9 mouse cellular contexts compared by ENCODE assay signal in the genomic region with DNA sequence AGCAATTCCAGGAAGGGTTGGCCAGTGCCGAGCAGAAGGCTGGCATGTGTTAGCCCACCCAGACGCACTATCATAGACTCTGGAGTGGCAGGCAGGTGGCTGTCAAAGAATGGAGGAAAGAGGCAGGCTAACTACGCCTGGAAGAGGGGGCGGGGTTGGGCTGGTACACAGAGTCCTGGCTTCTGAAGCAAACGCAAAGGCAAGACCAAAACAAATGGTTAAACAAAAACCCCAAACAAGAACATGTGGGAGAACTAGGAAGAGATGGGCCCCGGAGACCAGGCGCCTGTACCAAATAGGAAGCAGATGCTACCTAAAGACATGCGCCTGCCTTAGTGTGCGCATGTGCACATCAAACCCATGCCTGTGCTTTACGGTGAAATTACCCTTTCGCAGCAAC. TPM values are rescaled to one million over a fixed set of nuclear protein-coding genes. Genes with fewer than 3 reads are reported as not detected.
DNase-seq lines count a peak whose midpoint lies in the region; ATAC-seq lines count a peak whose summit lies in the region.
"Had no signal": no experiment of that assay in that cellular context is flagged by ENCODE, and none has a peak within 500 bp of the region (broad histone marks: within the 10 kb centered on the region; RNA-seq: fewer than 3 reads in every experiment).

No protein-coding gene starts in this region.

- no peaks in the 10 kb centered on the region for H3K36me3 ChIP-seq in heart, embryonic 13.5 days
- no peaks in the 10 kb centered on the region for H3K36me3 ChIP-seq in forebrain, embryonic 13.5 days (ENCODE audit: poor library complexity, severe bottlenecking)
- no peaks in the 10 kb centered on the region; the same call in 1 of the 2 replicates for H3K36me3 ChIP-seq in limb, embryonic 13.5 days

- DNase-seq in heart, adult 9 months (ENCODE audit: low spot score in 2 of 2): no peak
- DNase-seq in Muller cell, postnatal 12 days (ENCODE audit: inconsistent ontology term): peak; percentile 26
- DNase-seq in thymus, adult 18-20 months: no peak
- no peak for DNase-seq in thymus, postnatal 14 days
- no peak for DNase-seq in thymus, postnatal 25 days
- DNase-seq: kidney, adult 8-10 months had no signal

- H3K4me1 ChIP-seq in heart, embryonic 13.5 days: peaks cover 35% of the 10 kb centered on the region
- H3K4me1 ChIP-seq in forebrain, embryonic 13.5 days: peaks cover 44% of the 10 kb centered on the region
- peaks cover 46% of the 10 kb centered on the region for H3K4me1 ChIP-seq in limb, embryonic 13.5 days

- no peak overlapping the region for H3K9ac ChIP-seq in heart, embryonic 13.5 days
- H3K9ac ChIP-seq in forebrain, embryonic 13.5 days: no peak overlapping the region
- H3K9ac ChIP-seq in limb, embryonic 13.5 days: peak overlapping the region; percentile 80

- no peak for ATAC-seq in heart, embryonic 13.5 days (ENCODE audit: extremely low read depth, insufficient number of reproducible peaks, low FRiP score, low TSS enrichment)
- peak; percentile 83 for ATAC-seq in forebrain, embryonic 13.5 days
- ATAC-seq in limb, embryonic 13.5 days (ENCODE audit: low FRiP score, low read depth): peak; percentile 66

- H3K27ac ChIP-seq in heart, embryonic 13.5 days (replicated peaks): no peak overlapping the region
- H3K27ac ChIP-seq in forebrain, embryonic 13.5 days: peak overlapping the region; percentile 44; the same call in 1 of the 2 replicates
- H3K27ac ChIP-seq in limb, embryonic 13.5 days: peak overlapping the region; percentile 17; the same call in 1 of the 2 replicates

- peak overlapping the region; percentile 72 for H3K4me2 ChIP-seq in heart, embryonic 13.5 days
- peak overlapping the region; percentile 68 for H3K4me2 ChIP-seq in forebrain, embryonic 13.5 days
- H3K4me2 ChIP-seq in limb, embryonic 13.5 days (replicated peaks): peak overlapping the region; percentile 63

- WGBS in heart, embryonic 13.5 days: 74% methylated on average over 11 of the region's 11 CpGs
- WGBS in forebrain, embryonic 13.5 days: 52% methylated on average over 11 of the region's 11 CpGs
- 15% methylated on average over 11 of the region's 11 CpGs for WGBS in limb, embryonic 13.5 days

- no peaks in the 10 kb centered on the region for H3K27me3 ChIP-seq in heart, embryonic 13.5 days (replicated peaks)
- no peaks in the 10 kb centered on the region for H3K27me3 ChIP-seq in forebrain, embryonic 13.5 days
- no peaks in the 10 kb centered on the region for H3K27me3 ChIP-seq in limb, embryonic 13.5 days

- H3K9me3 ChIP-seq in heart, embryonic 13.5 days: no peaks in the 10 kb centered on the region
- no peaks in the 10 kb centered on the region for H3K9me3 ChIP-seq in forebrain, embryonic 13.5 days (replicated peaks)
- H3K9me3 ChIP-seq in limb, embryonic 13.5 days: no peaks in the 10 kb centered on the region

- H3K4me3 ChIP-seq in heart, embryonic 13.5 days: peak overlapping the region; percentile 57; the same call in 1 of the 2 replicates
- no peak overlapping the region for H3K4me3 ChIP-seq in forebrain, embryonic 13.5 days
- peak overlapping the region; percentile 64 for H3K4me3 ChIP-seq in limb, embryonic 13.5 days

RNA-seq across cellular contexts. Expression of gene Rftn2, which starts 2.5 kb away (rescaled TPM):
- polyA plus RNA-seq in heart, embryonic 13.5 days (2015; fragmentation: Nextera tagmentation; extraction: Ambion mirVana): 5.8 and 5.9 TPM in 2 replicates
- polyA plus RNA-seq in forebrain, embryonic 13.5 days (2015; fragmentation: Nextera tagmentation; extraction: Ambion mirVana): 10.7 and 11.1 TPM in 2 replicates
- polyA plus RNA-seq in limb, embryonic 13.5 days (2015; fragmentation: Nextera tagmentation; extraction: Ambion mirVana): 34.5 and 37.0 TPM in 2 replicates

RNA-seq across cellular contexts. Expression of gene Mars2, which starts 12.9 kb away (rescaled TPM):
- polyA plus RNA-seq in heart, embryonic 13.5 days (2015; fragmentation: Nextera tagmentation; extraction: Ambion mirVana): 2.9 and 3.2 TPM in 2 replicates
- 3.4 and 3.8 TPM in 2 replicates for polyA plus RNA-seq in forebrain, embryonic 13.5 days (2015; fragmentation: Nextera tagmentation; extraction: Ambion mirVana)
- 2.5 and 2.7 TPM in 2 replicates for polyA plus RNA-seq in limb, embryonic 13.5 days (2015; fragmentation: Nextera tagmentation; extraction: Ambion mirVana)
